Mouse (Mus musculus): ENCODE results near the gene C1qtnf1.

- no peak for TF ChIP-seq CTCF (IDR thresholded peaks at IDR 0.05; ENCODE audit: insufficient read depth, low read length)
- no peak for TF ChIP-seq POLR2A (IDR thresholded peaks at IDR 0.05; ENCODE audit: borderline replicate concordance, extremely low read depth, low read depth, low read length)
Measured at GRCm38 (mm10) chr11:118451211-118451610, 23.2 kb downstream of the C1qtnf1 start.

All from lung, adult 2 months (tissue).